Mouse (Mus musculus) embryonic facial prominence, embryonic 14.5 days (tissue): Measurements from ENCODE around the gene Nbas. TPM values are rescaled to one million over a fixed set of nuclear protein-coding genes. Genes with fewer than 3 reads are reported as not detected.

Source experiments
- ATAC-seq: fragments of 200-750 bp; cut with Nextera tagmentation; 2 replicates; pipeline ENCODE4 v1.8.0; 2017; ENCODE audit warnings: low read depth, moderate number of reproducible peaks, moderate TSS enrichment
- DNase-seq: peaks from one replicate; pipeline ENCODE4 v3.0.0-alpha.2; 2015; ENCODE audit warnings: low spot score
- H3K27ac ChIP-seq: fragments of 300-500 bp; sonication (generic); replicated peaks from 2 replicates; pipeline ENCODE4 v1.5.1; 2014; ENCODE audit warnings: low read depth, mild to moderate bottlenecking, low read length, moderate library complexity
- H3K27me3 ChIP-seq: fragments of 300-500 bp; sonication (generic); replicated peaks from 2 replicates; pipeline ENCODE4 v1.6.1; 2014; ENCODE audit warnings: low read length; ENCODE audit not compliant: control insufficient read depth, insufficient read depth
- H3K36me3 ChIP-seq: fragments of 300-500 bp; sonication (generic); 2 replicates; pipeline ENCODE4 v1.6.1; 2014; ENCODE audit warnings: low read length, mixed read lengths; ENCODE audit not compliant: control insufficient read depth, insufficient read depth
- H3K4me1 ChIP-seq: fragments of 300-500 bp; sonication (generic); 2 replicates; pipeline ENCODE4 v1.6.1; 2014; ENCODE audit warnings: antibody characterized with exemption, low read length; ENCODE audit not compliant: control insufficient read depth, insufficient read depth
- H3K4me2 ChIP-seq: fragments of 300-500 bp; sonication (generic); 2 replicates; pipeline ENCODE4 v1.6.1; 2014; ENCODE audit warnings: low read depth, mild to moderate bottlenecking, low read length, moderate library complexity, mixed read lengths
- H3K4me3 ChIP-seq: fragments of 300-500 bp; sonication (generic); 2 replicates; pipeline ENCODE4 v1.5.1; 2014; ENCODE audit warnings: low read depth, mild to moderate bottlenecking, low read length
- H3K9ac ChIP-seq: fragments of 300-500 bp; sonication (generic); 2 replicates; pipeline ENCODE4 v1.6.1; 2014; ENCODE audit warnings: low read depth, mild to moderate bottlenecking, low read length, moderate library complexity, mixed read lengths
- H3K9me3 ChIP-seq: fragments of 300-500 bp; sonication (generic); 2 replicates; pipeline ENCODE4 v1.6.1; 2016; ENCODE audit warnings: low read length; ENCODE audit not compliant: control insufficient read depth
- WGBS: fragments of 180-500 bp; shearing (Covaris S2); extraction: QIAGEN DNeasy Blood & Tissue Kit; methylation state at CpG from one replicate; pipeline ENCODE4 v1.1.7; 2014; 5-methylcytosine and 5-hydroxymethylcytosine counted together
- polyA plus RNA-seq: library from polyadenylated mRNA; unstranded; fragments of >200 nt; fragmentation: Nextera tagmentation; extraction: Ambion mirVana; gene quantifications from 2 replicates; pipeline ENCODE4 v1.2.1, GENCODE M21; 2014

The Nbas gene
- polyA plus RNA-seq, 1 experiment from 2014 or later = 20.9 TPM

- DNase-seq = no peak
- peaks cover 11% of the 10 kb centered on the region; the same call in 1 of the 2 replicates for H3K36me3 ChIP-seq
- ATAC-seq = no peak
- no peaks in the 10 kb centered on the region for H3K4me1 ChIP-seq
- WGBS = 96% methylated on average over 1 of the region's 1 CpGs
- no peaks in the 10 kb centered on the region for H3K27me3 ChIP-seq
- H3K9ac ChIP-seq = no peak overlapping the region
- H3K27ac ChIP-seq = no peak overlapping the region
- H3K4me3 ChIP-seq = no peak overlapping the region
- no peaks in the 10 kb centered on the region for H3K9me3 ChIP-seq
- no peak overlapping the region for H3K4me2 ChIP-seq
These were observed 263.9 kb downstream of the Nbas start for GRCm38 (mm10) chr12:13532731-13533365.

DNA sequence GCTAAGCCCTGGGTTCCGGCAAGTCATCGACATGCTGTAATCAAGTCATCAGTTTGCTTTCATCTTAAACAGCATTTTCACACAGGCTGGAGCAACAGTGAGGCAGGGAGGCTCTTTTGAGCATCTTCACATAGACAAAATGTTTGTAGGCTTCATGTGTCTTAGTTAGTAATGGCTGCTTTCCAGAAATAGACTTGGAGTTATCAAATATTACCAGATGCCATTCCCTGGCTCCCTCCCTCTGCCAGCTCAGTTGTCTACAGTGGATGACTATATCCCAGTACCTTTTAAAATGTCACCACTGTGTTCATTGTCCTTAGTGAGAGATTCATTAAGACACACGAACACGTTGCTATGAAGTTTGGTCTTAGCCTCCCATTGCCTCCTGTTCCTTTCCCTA lies 270.2 kb downstream of the Nbas start:
- 90% methylated on average over 4 of the region's 4 CpGs for WGBS
- H3K4me1 ChIP-seq = no peaks in the 10 kb centered on the region
- H3K4me3 ChIP-seq = no peak overlapping the region
- peaks cover 10% of the 10 kb centered on the region; the same call in 1 of the 2 replicates for H3K36me3 ChIP-seq
- ATAC-seq (no peak), DNase-seq (no peak)
- no peak overlapping the region for H3K27ac ChIP-seq
- H3K9ac ChIP-seq = no peak overlapping the region
- H3K27me3 ChIP-seq = no peaks in the 10 kb centered on the region
- H3K4me2 ChIP-seq = no peak overlapping the region
- H3K9me3 ChIP-seq = no peaks in the 10 kb centered on the region

- no peak overlapping the region for H3K9ac ChIP-seq
- no peaks in the 10 kb centered on the region for H3K4me1 ChIP-seq
- H3K27me3 ChIP-seq = no peaks in the 10 kb centered on the region
- no peak overlapping the region for H3K4me2 ChIP-seq
- 63% methylated on average over 5 of the region's 5 CpGs for WGBS
- no peak overlapping the region for H3K4me3 ChIP-seq
- no peaks in the 10 kb centered on the region for H3K36me3 ChIP-seq
- no peak for ATAC-seq
- DNase-seq = no peak
- H3K9me3 ChIP-seq = no peaks in the 10 kb centered on the region
- H3K27ac ChIP-seq = no peak overlapping the region
These were observed 274.9 kb downstream of the Nbas start for GRCm38 (mm10) chr12:13543806-13544205.

- 82% methylated on average over 5 of the region's 5 CpGs for WGBS
- H3K9ac ChIP-seq = no peak overlapping the region
These were observed 294.8 kb downstream of the Nbas start for GRCm38 (mm10) chr12:13563646-13564289.

GRCm38 (mm10) chr12:13564330-13564729 lies 295.4 kb downstream of the Nbas start:
- WGBS = 90% methylated on average over 2 of the region's 2 CpGs
- no peak overlapping the region for H3K4me3 ChIP-seq
- ATAC-seq (no peak), DNase-seq (no peak)
- H3K27ac ChIP-seq = no peak overlapping the region
- no peaks in the 10 kb centered on the region for H3K9me3 ChIP-seq
- no peaks in the 10 kb centered on the region for H3K27me3 ChIP-seq
- no peak overlapping the region for H3K4me2 ChIP-seq
- H3K9ac ChIP-seq = no peak overlapping the region
- 0 out of 2 replicates have a peak, but pooled peaks cover 6% of the 10 kb centered on the region for H3K36me3 ChIP-seq
- H3K4me1 ChIP-seq = no peaks in the 10 kb centered on the region

More at GRCm38 (mm10) chr12:13563646-13564289, 294.8 kb downstream of the Nbas start:
- Histone ChIP-seq H3K4me2 (no peak overlapping the region), H3K27me3 (no peaks in the 10 kb centered on the region), H3K4me1 (no peaks in the 10 kb centered on the region), H3K27ac (no peak overlapping the region), H3K4me3 (no peak overlapping the region), H3K36me3 (0 out of 2 replicates have a peak, but pooled peaks cover 6% of the 10 kb centered on the region), H3K9me3 (no peaks in the 10 kb centered on the region)
- DNase-seq = no peak
- no peak for ATAC-seq

GRCm38 (mm10) chr12:13566421-13566820 lies 297.5 kb downstream of the Nbas start:
- Histone ChIP-seq H3K27ac (no peak overlapping the region), H3K4me2 (no peak overlapping the region), H3K9me3 (no peaks in the 10 kb centered on the region), H3K4me1 (no peaks in the 10 kb centered on the region), H3K9ac (no peak overlapping the region), H3K36me3 (0 out of 2 replicates have a peak, but pooled peaks cover 6% of the 10 kb centered on the region), H3K27me3 (no peaks in the 10 kb centered on the region), H3K4me3 (no peak overlapping the region)
- DNase-seq = no peak
- 69% methylated on average over 7 of the region's 7 CpGs for WGBS
- ATAC-seq = no peak

DNA sequence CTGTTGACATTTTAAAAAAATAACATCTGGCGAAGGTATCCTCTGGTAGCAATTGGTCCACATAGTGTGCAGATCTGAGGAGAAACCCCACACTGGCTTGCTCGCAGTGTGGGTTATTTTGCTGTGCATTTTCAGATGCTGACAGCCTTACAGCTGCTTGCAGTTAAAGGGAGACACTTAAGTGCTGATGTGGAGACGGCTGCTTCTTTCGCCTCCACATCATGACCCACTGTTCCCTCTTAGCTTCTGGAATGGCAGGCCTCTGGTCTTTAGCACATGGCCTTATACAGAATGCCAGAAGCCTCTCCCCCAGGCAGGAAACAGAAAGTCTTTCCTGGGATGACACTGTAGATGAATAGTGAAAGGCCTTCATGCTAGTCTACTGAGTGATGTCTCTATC lies 306.2 kb downstream of the Nbas start:
- Histone ChIP-seq H3K4me1 (peaks cover 5% of the 10 kb centered on the region; the same call in 1 of the 2 replicates), H3K9ac (no peak overlapping the region), H3K27ac (no peak overlapping the region), H3K27me3 (no peaks in the 10 kb centered on the region), H3K4me2 (no peak overlapping the region), H3K36me3 (no peaks in the 10 kb centered on the region), H3K4me3 (no peak overlapping the region), H3K9me3 (no peaks in the 10 kb centered on the region)
- DNase-seq = no peak
- 53% methylated on average over 4 of the region's 4 CpGs for WGBS
- no peak for ATAC-seq

- Histone ChIP-seq H3K9ac (no peak overlapping the region), H3K4me2 (no peak overlapping the region), H3K27me3 (no peaks in the 10 kb centered on the region), H3K4me3 (no peak overlapping the region), H3K9me3 (no peaks in the 10 kb centered on the region), H3K4me1 (peaks cover 5% of the 10 kb centered on the region; the same call in 1 of the 2 replicates), H3K27ac (no peak overlapping the region), H3K36me3 (no peaks in the 10 kb centered on the region)
- WGBS = 87% methylated on average over 5 of the region's 5 CpGs
- DNase-seq = no peak
- ATAC-seq = 0 out of 2 replicates have a peak, but pooled peaks have one; percentile 33
These were observed 307.0 kb downstream of the Nbas start for GRCm38 (mm10) chr12:13575605-13576600.
